Mouse (Mus musculus): Measurements from ENCODE around the gene Zfp318.
A peak's percentile ranks its signal among the peaks of the same experiment; 100 is the strongest.

Gene Zfp318

DNA sequence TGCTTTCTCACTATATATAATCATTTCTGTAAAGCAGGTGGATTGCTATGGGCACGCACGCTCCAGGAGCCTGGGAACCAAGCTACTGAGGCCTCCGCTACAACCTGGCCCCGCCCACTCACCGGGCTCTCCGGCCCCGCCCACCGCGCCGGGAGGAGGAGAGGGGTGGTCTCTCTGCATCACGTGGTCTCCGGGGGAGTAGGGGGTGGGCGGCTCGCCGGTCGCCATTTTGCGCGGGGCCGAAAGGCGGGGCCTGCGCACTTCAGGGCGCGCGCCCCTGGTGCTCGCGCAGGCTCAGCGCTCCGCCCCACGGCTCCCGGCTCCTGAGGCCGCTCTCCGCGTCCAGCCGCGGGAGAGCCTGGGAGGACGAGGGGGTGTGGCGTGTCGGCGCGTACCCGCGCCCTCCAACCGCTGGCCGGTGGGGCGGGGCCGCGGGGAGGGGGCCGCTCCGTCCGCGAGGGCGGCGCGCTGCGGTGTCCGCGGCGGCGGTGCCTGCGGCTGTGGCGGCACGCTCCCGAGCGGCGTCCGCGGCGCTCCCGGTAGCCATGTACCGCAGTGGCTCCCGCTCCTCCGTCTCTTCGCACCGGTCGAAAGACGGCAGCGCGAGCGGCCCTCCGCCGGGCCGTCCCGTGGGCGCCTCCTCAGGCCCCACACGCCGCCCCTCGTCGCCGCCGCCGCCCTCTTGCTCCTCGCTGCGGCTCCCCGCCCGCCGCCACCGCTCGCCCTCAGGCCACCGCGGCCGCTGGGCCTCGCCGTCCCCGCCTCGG is at the start of gene Zfp318:
TSS of gene Zfp318 (plus strand) at position 438 of the 767 bp plus-strand sequence.
- DNase-seq (ENCODE audit: low spot score), result peak; percentile 95

- no peak for DNase-seq (ENCODE audit: low spot score)
Observed at GRCm38 (mm10) chr17:46336475-46336874, 47.1 kb upstream of the Zfp318 start.

DNA sequence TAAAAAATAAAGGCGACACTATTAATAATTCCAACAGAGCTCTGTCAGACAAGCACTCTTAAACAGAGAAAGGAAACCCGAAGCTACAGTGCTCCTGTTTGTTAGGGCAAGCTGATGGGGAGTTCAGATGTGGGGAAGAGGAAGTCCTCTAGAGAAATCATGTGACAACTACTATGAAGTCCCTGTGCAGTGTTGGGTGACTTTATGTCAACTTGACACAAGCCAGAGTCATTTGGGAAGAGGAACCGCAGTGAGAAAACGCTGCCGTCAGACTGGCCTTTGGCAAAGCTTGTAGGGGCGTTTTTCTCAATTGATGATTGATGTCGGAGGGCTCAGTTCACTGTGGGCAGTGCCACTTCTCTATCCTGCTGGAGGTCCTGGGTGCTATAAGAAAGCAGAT is 42.3 kb upstream of the Zfp318 start:
- no peak for DNase-seq (ENCODE audit: low spot score)

- DNase-seq (ENCODE audit: low spot score), result no peak
Observed at GRCm38 (mm10) chr17:46351026-46351700, 32.4 kb upstream of the Zfp318 start.

DNA sequence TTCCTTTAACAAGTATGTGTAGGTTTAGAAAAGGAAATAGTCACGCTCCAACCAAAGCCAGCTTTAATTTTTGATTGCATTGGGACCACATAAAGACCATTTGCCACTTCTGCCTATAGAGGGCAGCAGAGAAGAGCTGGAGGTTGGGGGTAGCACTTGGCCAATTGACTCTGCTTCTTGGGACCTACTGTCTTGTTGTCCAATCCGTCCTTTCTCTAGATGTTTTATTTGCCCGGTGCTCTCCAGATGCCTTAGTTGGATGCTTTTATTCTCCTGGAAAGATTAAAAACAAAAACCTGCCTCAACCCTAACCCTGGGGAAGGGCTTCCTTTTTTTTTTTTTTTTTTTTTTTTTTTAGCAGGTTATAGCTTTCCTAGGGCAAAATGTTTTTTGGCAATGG is 11.7 kb upstream of the Zfp318 start:
- DNase-seq (ENCODE audit: low spot score), result no peak

GRCm38 (mm10) chr17:46378564-46378963 is 5.0 kb upstream of the Zfp318 start:
- no peak for DNase-seq (ENCODE audit: low spot score)

DNA sequence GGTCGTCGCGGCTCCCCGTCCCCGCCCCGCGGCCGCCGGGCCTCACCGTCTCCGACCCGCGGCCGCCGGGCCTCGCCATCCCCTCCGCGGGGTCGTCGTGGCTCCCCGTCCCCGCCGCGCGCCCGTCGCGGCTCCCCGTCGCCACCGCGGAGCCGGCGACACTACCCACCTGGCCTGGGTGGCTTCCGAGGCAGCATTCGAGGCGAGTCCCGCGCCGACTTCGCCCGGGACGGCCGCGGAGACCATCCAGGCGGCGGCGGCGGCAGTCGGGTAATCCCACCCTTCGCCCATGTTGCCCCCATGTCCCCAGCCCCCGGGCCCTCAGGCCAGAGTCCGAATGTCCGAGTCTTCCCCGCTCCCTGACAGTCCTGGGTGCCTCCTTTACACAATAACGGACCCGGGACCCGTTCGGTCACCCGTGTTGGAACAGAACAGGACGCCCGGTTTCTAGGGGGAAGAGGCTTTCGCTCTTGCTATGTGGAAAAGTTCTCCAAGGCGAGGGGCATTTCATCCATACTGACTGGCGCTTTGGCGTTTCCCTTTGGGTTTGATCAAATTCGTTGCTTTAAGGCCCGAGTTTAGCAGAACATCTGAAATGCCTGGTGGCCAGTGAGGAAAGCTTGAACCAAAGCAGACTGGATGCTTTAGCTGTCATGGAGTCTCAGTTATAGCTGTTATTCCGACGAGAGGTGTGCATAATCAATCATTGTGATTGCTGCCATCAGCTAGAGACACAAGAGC is 700 bp downstream of the Zfp318 start:
- DNase-seq (ENCODE audit: low spot score), result no peak

DNA sequence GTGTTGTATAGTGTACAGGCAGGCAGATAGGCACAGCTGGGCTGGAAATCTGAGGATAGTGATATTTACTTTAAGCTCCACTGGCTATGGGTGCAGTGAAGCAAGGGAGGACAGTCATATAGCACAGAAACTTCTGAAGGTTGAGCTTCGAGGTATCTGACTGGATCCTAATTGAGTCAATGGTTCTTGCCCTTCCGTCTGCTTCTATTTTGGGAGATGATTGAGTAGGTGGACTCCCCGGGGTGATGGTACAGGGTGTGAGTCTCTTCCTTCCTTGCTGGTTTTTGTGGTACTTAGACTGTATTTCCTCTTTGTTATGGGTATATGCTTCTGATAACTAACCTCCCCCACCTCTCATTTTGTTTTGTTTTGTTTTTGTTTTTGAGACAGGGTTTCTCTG is 4.7 kb downstream of the Zfp318 start:
- no peak for DNase-seq (ENCODE audit: low spot score)

DNA sequence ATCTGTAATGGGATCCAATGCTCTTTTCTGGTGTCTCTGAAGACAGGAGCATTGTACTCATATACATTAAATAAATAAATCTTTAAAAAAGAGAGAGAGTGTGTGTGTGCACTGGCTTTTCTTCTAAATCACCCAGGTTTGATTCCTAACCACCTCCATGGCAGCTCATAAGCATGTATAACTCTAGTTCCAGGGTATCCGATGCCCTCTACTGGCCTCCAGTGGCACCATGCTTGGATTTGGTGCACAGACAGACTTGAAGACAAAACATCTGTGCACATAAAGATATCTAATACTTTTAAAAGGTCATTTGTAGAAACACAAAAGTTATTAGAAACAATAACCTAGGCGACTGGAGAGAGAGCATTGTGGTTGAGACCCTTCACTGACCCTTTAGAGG is 9.5 kb downstream of the Zfp318 start:
- DNase-seq (ENCODE audit: low spot score), result no peak

- DNase-seq (ENCODE audit: low spot score), result no peak
Observed at GRCm38 (mm10) chr17:46394631-46395030, 11.1 kb downstream of the Zfp318 start.

- DNase-seq (ENCODE audit: low spot score), result no peak
Observed at GRCm38 (mm10) chr17:46408478-46408877, 24.9 kb downstream of the Zfp318 start.

DNA sequence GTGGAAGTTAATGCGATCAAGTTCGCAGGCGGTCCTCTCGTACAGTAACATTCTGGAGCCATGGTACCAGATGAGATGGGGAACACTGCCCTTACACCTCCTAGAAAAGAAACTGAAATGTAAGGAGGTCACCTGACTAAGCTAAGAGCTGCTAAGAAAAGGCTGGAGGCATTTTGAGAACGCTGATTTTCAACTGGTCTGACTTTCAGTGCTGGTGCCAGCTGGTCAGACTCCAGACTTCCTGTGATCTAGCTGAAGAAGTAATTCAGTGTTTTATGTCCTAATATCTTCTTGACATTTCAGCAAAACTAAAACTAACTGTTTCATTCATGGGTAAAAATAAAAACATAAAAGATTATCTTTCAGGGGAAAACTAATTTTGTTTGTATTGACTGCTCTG is 35.1 kb downstream of the Zfp318 start:
- no peak for DNase-seq (ENCODE audit: low spot score)

DNA sequence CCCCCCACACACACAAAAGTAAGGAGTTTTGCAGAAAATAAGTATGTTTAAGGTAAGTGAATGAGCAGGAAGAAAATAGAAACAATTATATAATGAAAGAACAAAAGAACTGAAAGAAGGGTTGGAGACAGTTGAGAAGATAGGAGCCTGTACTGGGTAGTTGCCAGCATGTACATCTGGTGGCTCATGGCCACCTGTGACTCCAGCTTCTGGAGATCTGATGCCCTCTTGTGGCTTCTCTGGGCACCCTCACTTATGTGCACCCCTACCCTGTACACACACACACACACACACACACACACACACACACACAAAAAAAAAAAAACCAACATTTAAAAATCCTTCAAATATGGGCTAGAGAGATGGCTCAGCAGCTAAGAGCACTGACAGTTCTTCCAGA is 36.2 kb downstream of the Zfp318 start:
- no peak for DNase-seq (ENCODE audit: low spot score)

- DNase-seq (ENCODE audit: low spot score), result no peak
Observed at GRCm38 (mm10) chr17:46426496-46426895, 43.0 kb downstream of the Zfp318 start.

- no peak for DNase-seq (ENCODE audit: low spot score)
Observed at GRCm38 (mm10) chr17:46428761-46429414, 45.4 kb downstream of the Zfp318 start, which contains the start of gene Crip3. Gene Crip3 (plus strand): TSS chr17:46428926.

GRCm38 (mm10) chr17:46433627-46434026 is 50.1 kb downstream of the Zfp318 start:
- no peak for DNase-seq (ENCODE audit: low spot score)

DNA sequence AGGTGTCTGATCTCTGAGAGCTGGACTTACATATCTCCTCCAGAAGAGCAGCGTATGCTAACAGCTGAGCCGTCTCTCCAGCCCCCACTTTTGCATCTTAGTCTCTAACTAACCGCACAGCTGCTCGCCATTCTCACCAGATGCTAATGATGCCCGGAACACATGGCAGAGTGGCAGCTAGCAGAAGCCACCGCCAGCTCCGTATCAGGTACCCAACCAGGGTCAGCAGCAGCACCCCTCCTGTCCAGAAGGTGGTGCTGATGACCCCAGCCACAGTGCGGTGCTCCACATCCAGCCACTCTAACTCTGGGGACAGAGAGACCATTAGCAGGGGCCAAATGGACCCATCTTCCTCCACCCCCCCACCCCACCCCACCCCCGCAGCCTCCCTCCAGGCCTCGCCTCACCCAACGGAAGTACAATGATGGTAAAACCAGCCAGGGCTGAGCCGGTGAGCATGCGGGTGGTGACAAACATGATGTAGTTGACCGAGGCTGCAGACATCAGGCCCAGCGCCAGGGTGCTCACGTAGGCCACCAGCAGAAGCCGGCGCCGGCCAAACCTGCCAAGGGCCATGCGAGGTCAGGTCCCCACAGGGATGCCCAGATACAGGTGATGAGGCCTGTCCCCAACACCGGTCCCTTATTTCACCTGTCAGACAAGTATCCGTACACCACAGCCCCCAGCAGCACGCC is 53.3 kb downstream of the Zfp318 start:
- DNase-seq (ENCODE audit: low spot score), result no peak

GRCm38 (mm10) chr17:46438298-46438873 is 54.9 kb downstream of the Zfp318 start, which contains the start of gene Slc22a7:
Gene Slc22a7 (minus strand): TSS chr17:46438457.
- no peak for DNase-seq (ENCODE audit: low spot score)

DNA sequence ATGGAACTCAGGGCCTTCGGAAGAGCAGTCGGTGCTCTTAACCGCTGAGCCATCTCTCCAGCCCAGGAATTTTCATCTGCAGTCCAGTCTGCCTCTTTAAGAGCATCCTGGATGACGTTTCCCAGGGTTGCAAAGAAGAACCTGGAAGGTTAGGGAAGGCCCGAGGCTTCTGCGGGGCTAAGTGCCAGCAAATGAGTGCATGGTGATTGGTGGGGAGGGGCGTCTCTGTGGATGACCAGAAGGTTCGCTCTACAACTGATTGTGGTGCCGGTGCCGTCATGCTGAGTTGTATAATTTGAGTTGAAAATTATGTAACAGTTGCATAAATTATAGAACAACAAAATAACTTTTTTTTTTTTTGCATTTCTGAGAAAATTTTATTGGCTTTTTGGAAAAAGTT is 55.6 kb downstream of the Zfp318 start:
- DNase-seq (ENCODE audit: low spot score), result no peak

DNA sequence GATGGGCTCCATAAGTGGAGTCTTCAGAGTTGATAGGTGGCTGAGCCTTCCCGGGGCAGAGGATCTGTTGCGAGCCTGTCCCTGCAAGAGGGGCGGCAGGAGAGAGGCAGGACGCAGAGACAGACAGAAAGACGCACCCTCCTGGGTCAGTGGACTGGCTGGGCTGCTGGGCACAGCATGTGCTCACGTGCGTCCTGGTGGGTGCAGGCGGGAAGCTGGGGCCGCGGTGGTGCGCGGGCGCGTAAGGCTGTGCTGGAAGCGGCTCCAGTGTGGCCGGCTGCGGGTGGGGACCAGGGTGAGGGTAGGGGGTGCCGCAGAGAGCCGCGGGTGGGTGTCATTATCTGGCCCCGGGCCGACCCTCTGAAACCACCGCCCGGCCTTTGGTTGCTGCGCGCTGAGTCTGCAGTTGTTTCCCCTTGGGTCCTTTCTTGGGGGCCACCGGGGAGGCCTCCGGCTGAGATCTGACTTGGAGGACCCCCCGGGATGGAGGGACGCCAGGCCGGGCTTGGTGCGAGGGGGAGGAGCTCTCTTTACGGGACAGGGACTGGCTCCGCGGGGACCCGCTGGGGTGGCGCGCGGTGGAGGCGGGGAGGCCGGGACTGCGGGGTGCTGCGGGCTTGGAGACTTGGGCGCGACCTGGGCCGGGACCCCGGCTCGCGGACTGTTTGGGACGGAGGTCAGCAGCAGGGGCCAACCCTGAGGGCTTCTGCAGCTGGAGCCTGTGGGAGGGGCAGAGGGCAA is 61.5 kb downstream of the Zfp318 start:
- DNase-seq (ENCODE audit: low spot score), result no peak

- DNase-seq (ENCODE audit: low spot score), result no peak
Observed at GRCm38 (mm10) chr17:46446264-46446663, 62.7 kb downstream of the Zfp318 start.
